Mouse (Mus musculus) limb, embryonic 15.5 days (tissue): Measurements from ENCODE around the gene Npff. TPM values are rescaled to one million over a fixed set of nuclear protein-coding genes. Genes with fewer than 3 reads are reported as not detected.
A peak's percentile ranks its signal among the peaks of the same experiment; 100 is the strongest.

ENCODE experiments used
- ATAC-seq: fragments of 200-750 bp; cut with Nextera tagmentation; 2 replicates; pipeline ENCODE4 v1.8.0; 2017; ENCODE audit warnings: low read depth, moderate TSS enrichment; ENCODE audit not compliant: insufficient number of reproducible peaks, low FRiP score, low TSS enrichment
- H3K27ac ChIP-seq: fragments of 300-500 bp; sonication (generic); 2 replicates; pipeline ENCODE4 v1.5.1; 2015; ENCODE audit warnings: moderate library complexity, mild to moderate bottlenecking, inconsistent platforms
- H3K27me3 ChIP-seq: fragments of 300-500 bp; sonication (generic); 2 replicates; pipeline ENCODE4 v1.6.1; 2015; ENCODE audit warnings: inconsistent platforms
- H3K36me3 ChIP-seq: fragments of 300-500 bp; sonication (generic); 2 replicates; pipeline ENCODE4 v1.6.1; 2015; ENCODE audit warnings: inconsistent platforms
- H3K4me1 ChIP-seq: fragments of 300-500 bp; sonication (generic); 2 replicates; pipeline ENCODE4 v1.6.1; 2015; ENCODE audit warnings: inconsistent platforms
- H3K4me2 ChIP-seq: fragments of 300-500 bp; sonication (generic); 2 replicates; pipeline ENCODE4 v1.6.1; 2015; ENCODE audit warnings: mild to moderate bottlenecking, inconsistent platforms
- H3K4me3 ChIP-seq: fragments of 300-500 bp; sonication (generic); 2 replicates; pipeline ENCODE4 v1.5.1; 2015; ENCODE audit warnings: mild to moderate bottlenecking, inconsistent platforms
- H3K9ac ChIP-seq: fragments of 300-500 bp; sonication (generic); 2 replicates; pipeline ENCODE4 v1.6.1; 2015; ENCODE audit warnings: inconsistent platforms
- H3K9me3 ChIP-seq: fragments of 300-500 bp; sonication (generic); 2 replicates; pipeline ENCODE4 v1.6.1; 2016; ENCODE audit warnings: inconsistent platforms
- WGBS: fragments of 180-500 bp; shearing (Covaris S2); methylation state at CpG from one replicate; pipeline ENCODE4 v1.1.7; 2015; 5-methylcytosine and 5-hydroxymethylcytosine counted together
- polyA plus RNA-seq: library from polyadenylated mRNA; unstranded; fragments of >200 nt; fragmentation: Nextera tagmentation; extraction: Ambion mirVana; gene quantifications from 2 replicates; pipeline ENCODE4 v1.2.1, GENCODE M21; 2015

The Npff gene
- polyA plus RNA-seq, 1 experiment from 2014 or later = 2.1 TPM

- 92% methylated on average over 4 of the region's 4 CpGs for WGBS
- ATAC-seq = no peak
- H3K4me3 ChIP-seq = no peak overlapping the region
- H3K4me1 ChIP-seq = no peaks in the 10 kb centered on the region
- H3K4me2 ChIP-seq = no peak overlapping the region
- no peak overlapping the region for H3K27ac ChIP-seq
- no peak overlapping the region for H3K9ac ChIP-seq
- peaks cover 76% of the 10 kb centered on the region for H3K36me3 ChIP-seq
- no peaks in the 10 kb centered on the region for H3K27me3 ChIP-seq
- no peaks in the 10 kb centered on the region for H3K9me3 ChIP-seq
Measured at GRCm38 (mm10) chr15:102544801-102545200, 20.1 kb upstream of the Npff start.

GRCm38 (mm10) chr15:102533926-102534325, 9.2 kb upstream of the Npff start:
- H3K27me3 ChIP-seq = no peaks in the 10 kb centered on the region
- H3K36me3 ChIP-seq = peaks cover 74% of the 10 kb centered on the region
- no peak overlapping the region for H3K9ac ChIP-seq
- no peak for ATAC-seq
- no peak overlapping the region for H3K27ac ChIP-seq
- no peak overlapping the region for H3K4me2 ChIP-seq
- no peak overlapping the region for H3K4me3 ChIP-seq
- WGBS = 88% methylated on average over 7 of the region's 7 CpGs
- no peaks in the 10 kb centered on the region for H3K4me1 ChIP-seq
- no peaks in the 10 kb centered on the region for H3K9me3 ChIP-seq

- Histone ChIP-seq H3K27me3 (no peaks in the 10 kb centered on the region), H3K4me1 (no peaks in the 10 kb centered on the region), H3K9me3 (no peaks in the 10 kb centered on the region), H3K9ac (no peak overlapping the region), H3K4me2 (no peak overlapping the region), H3K27ac (no peak overlapping the region), H3K4me3 (no peak overlapping the region), H3K36me3 (peaks cover 84% of the 10 kb centered on the region)
- no peak for ATAC-seq
- WGBS = 96% methylated on average over 3 of the region's 3 CpGs
Measured at GRCm38 (mm10) chr15:102532106-102532900, 7.6 kb upstream of the Npff start.

DNA sequence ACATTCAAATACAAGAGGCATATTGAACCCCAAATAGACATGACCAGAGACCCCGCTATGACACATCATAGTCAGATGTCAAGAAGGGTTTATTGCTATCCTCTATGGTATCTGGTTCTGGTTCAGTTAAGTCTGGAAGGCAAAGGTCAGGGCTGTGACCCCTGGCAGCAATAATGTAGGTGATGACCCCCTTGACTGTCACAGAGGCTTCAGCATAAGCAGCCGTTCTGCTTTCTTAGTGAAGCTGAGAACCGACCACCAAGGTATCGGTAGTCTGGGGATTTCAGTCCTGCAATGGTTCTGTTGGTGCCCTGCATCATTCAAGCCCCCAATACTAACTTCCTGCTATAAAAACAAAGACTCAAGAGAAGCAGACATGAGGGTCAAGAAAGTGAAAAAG, 6.8 kb upstream of the Npff start:
- H3K36me3 ChIP-seq = peaks cover 82% of the 10 kb centered on the region
- no peaks in the 10 kb centered on the region for H3K9me3 ChIP-seq
- no peaks in the 10 kb centered on the region for H3K4me1 ChIP-seq
- no peak overlapping the region for H3K9ac ChIP-seq
- WGBS = 74% methylated on average over 4 of the region's 4 CpGs
- H3K4me3 ChIP-seq = no peak overlapping the region
- no peak overlapping the region for H3K27ac ChIP-seq
- ATAC-seq = no peak
- H3K4me2 ChIP-seq = no peak overlapping the region
- H3K27me3 ChIP-seq = no peaks in the 10 kb centered on the region

DNA sequence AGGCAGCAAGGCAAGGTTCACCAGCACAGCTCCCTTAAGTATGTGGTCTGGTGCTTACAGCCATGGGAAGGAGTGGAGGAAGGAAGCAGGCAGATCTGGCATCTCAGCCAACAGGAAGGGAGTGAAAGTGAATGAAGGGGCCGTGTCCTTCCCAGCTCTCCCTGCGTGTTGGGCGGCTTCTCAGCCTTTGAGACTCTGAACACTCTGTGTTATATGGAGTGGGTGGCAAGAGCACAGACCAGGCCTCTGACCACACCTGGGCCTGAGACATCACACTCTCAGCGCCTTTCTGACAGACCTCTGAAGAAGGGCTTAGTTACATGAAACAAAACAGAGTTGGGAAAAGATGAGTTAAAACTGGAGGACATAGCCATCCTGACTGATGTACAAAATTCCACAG, 5.8 kb upstream of the Npff start:
- WGBS = 64% methylated on average over 4 of the region's 4 CpGs
- H3K4me3 ChIP-seq = no peak overlapping the region
- H3K4me1 ChIP-seq = no peaks in the 10 kb centered on the region
- no peak overlapping the region for H3K9ac ChIP-seq
- H3K27me3 ChIP-seq = no peaks in the 10 kb centered on the region
- no peak overlapping the region for H3K4me2 ChIP-seq
- H3K36me3 ChIP-seq = peaks cover 78% of the 10 kb centered on the region
- no peaks in the 10 kb centered on the region for H3K9me3 ChIP-seq
- H3K27ac ChIP-seq = no peak overlapping the region
- ATAC-seq = no peak

- Histone ChIP-seq H3K9ac (no peak overlapping the region), H3K36me3 (peaks cover 78% of the 10 kb centered on the region), H3K4me2 (no peak overlapping the region), H3K9me3 (no peaks in the 10 kb centered on the region), H3K27ac (no peak overlapping the region), H3K4me1 (peaks cover 4% of the 10 kb centered on the region; the same call in 1 of the 2 replicates), H3K27me3 (no peaks in the 10 kb centered on the region), H3K4me3 (no peak overlapping the region)
- ATAC-seq = no peak
- WGBS = 95% methylated on average over 1 of the region's 1 CpGs
Measured at GRCm38 (mm10) chr15:102528396-102528795, 3.7 kb upstream of the Npff start.

DNA sequence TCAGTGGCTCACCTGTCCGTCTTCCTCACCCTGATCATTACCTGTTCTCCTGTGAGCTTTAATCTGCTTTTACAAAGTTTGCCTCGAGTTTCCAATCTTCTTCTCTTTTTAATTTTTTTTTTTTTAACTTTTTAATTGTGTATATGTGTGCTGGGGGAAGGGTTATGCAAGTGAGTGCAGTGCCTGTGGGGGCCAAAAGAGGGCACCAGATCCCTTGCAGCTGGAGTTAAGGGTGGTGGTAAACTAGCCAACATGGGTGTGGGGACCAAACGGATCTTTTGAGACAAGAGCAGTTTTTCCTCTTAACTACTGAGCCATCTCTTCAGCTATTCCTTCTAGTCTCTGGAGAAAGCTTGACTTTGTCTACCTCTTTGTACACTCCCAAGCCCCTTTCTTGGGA, 3.2 kb upstream of the Npff start:
- H3K27me3 ChIP-seq = no peaks in the 10 kb centered on the region
- no peak overlapping the region for H3K4me2 ChIP-seq
- H3K9ac ChIP-seq = no peak overlapping the region
- no peak overlapping the region for H3K27ac ChIP-seq
- H3K36me3 ChIP-seq = peaks cover 75% of the 10 kb centered on the region
- peaks cover 4% of the 10 kb centered on the region; the same call in 1 of the 2 replicates for H3K4me1 ChIP-seq
- 64% methylated on average over 3 of the region's 3 CpGs for WGBS
- H3K9me3 ChIP-seq = no peaks in the 10 kb centered on the region
- H3K4me3 ChIP-seq = no peak overlapping the region
- ATAC-seq = no peak

DNA sequence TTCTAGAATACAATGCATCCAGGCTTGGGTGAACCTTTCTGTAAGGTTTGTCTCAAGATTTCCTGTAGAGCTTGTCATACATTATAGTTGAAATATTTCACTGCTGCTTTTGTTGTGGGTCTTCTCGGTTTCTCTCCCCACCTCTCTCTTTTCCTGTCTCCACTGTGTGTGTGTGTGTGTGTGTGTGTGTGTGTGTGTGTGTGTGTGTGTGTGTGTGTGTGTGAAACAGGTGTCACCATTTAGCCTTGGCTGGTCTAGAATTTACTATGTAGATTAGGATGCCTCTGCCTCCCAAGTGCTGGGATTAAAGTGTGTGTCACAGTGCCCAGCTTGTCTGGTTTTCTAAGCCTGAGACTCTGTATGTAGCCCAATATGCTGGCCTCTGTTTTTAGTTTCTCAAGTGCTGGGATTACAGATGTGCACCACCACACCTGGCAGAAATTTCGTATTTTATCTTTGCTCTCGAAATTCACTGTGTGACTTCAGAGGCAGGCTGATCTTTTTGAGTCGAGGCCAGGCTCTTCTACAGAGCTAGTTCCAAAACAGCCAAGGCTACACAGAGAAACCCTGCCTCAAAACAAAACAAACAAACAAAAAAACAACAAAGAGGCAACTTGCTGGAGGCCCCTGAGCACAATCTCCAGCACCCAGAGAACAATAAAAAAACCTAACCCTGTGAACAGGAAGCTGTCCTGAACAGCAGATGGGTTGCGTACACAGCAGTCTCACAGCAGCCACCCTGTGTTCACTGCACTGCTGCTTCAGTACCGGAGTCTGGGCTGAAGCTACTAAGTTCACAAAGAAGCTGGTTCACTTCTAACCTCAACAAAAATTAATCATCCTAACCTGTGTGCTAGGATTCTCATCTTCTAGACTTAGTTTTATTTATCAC, 1.6 kb upstream of the Npff start:
- Histone ChIP-seq H3K36me3 (peaks cover 75% of the 10 kb centered on the region), H3K4me1 (peaks cover 4% of the 10 kb centered on the region; the same call in 1 of the 2 replicates), H3K27ac (no peak overlapping the region), H3K9me3 (no peaks in the 10 kb centered on the region), H3K27me3 (no peaks in the 10 kb centered on the region), H3K9ac (no peak overlapping the region), H3K4me2 (no peak overlapping the region), H3K4me3 (no peak overlapping the region)
- 81% methylated on average over 6 of the region's 6 CpGs for WGBS
- ATAC-seq = no peak

- Histone ChIP-seq H3K9ac (no peak overlapping the region), H3K4me3 (no peak overlapping the region), H3K27ac (no peak overlapping the region), H3K4me1 (peaks cover 25% of the 10 kb centered on the region), H3K9me3 (no peaks in the 10 kb centered on the region), H3K4me2 (no peak overlapping the region), H3K36me3 (peaks cover 48% of the 10 kb centered on the region), H3K27me3 (no peaks in the 10 kb centered on the region)
- ATAC-seq = no peak
- 86% methylated on average over 4 of the region's 4 CpGs for WGBS
Measured at GRCm38 (mm10) chr15:102521480-102521879, 3.3 kb downstream of the Npff start.

- H3K4me1 ChIP-seq = peaks cover 36% of the 10 kb centered on the region
- no peak overlapping the region for H3K27ac ChIP-seq
- 0 out of 2 replicates have a peak overlapping the region, but pooled peaks have one; percentile 14 for H3K9ac ChIP-seq
Measured at GRCm38 (mm10) chr15:102520416-102520815, 4.3 kb downstream of the Npff start.

DNA sequence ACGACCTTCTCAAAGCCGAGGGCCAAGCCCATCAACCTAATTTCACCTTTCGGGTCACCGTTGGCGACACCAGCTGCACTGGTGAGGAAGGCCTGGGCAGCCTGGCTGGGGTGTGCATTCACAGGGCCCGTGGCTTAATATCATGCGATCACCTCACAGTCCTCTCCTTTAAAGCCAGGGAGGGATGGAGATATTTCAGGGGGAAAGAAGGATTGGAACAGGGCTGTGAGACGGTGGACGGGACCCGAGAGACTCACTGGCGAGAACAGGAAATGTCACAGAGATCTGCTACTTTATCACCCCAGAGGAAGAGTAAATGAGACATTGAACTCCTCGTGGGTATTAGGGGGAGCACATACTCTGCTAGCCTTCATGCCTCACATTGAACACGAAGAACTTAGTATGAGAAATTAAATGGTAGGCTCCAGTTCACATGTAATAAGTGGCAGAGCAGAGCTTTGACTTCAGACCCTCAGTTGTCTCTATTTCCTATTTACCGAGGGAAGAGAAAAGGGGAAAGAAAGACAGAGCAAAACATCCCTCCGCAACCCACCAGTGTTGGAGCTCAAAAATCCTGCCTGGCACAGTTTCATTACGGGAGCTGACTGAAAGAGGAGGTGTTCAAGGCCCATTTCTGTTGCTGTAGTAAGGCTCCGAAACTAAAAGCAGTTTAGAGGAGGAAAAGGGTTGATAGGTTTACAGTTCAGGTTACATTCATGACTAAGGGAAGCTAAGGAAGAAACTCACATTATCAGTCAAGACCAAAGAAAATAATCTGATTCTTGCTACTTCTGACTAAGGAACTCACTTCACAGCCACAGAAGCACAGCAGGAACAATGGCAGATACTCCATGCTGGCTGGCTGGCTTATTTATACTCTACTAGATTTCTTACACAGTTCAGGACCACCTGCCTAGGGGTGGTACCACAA, 5.3 kb downstream of the Npff start:
- Histone ChIP-seq H3K36me3 (peaks cover 42% of the 10 kb centered on the region), H3K9me3 (no peaks in the 10 kb centered on the region), H3K9ac (peak overlapping the region; percentile 90), H3K4me3 (peak overlapping the region; percentile 72), H3K27ac (peak overlapping the region; percentile 100), H3K27me3 (no peaks in the 10 kb centered on the region), H3K4me1 (peaks cover 38% of the 10 kb centered on the region), H3K4me2 (peak overlapping the region; percentile 72)
- ATAC-seq = no peak
- 58% methylated on average over 17 of the region's 17 CpGs for WGBS

More at GRCm38 (mm10) chr15:102520416-102520815, 4.3 kb downstream of the Npff start:
- no peak overlapping the region for H3K4me2 ChIP-seq
- H3K36me3 ChIP-seq = peaks cover 44% of the 10 kb centered on the region
- H3K9me3 ChIP-seq = no peaks in the 10 kb centered on the region
- no peak overlapping the region for H3K4me3 ChIP-seq
- ATAC-seq = no peak
- 71% methylated on average over 4 of the region's 4 CpGs for WGBS
- H3K27me3 ChIP-seq = no peaks in the 10 kb centered on the region
